Mouse (Mus musculus): ENCODE measurements around the gene Hic2.

The Hic2 gene

DNA sequence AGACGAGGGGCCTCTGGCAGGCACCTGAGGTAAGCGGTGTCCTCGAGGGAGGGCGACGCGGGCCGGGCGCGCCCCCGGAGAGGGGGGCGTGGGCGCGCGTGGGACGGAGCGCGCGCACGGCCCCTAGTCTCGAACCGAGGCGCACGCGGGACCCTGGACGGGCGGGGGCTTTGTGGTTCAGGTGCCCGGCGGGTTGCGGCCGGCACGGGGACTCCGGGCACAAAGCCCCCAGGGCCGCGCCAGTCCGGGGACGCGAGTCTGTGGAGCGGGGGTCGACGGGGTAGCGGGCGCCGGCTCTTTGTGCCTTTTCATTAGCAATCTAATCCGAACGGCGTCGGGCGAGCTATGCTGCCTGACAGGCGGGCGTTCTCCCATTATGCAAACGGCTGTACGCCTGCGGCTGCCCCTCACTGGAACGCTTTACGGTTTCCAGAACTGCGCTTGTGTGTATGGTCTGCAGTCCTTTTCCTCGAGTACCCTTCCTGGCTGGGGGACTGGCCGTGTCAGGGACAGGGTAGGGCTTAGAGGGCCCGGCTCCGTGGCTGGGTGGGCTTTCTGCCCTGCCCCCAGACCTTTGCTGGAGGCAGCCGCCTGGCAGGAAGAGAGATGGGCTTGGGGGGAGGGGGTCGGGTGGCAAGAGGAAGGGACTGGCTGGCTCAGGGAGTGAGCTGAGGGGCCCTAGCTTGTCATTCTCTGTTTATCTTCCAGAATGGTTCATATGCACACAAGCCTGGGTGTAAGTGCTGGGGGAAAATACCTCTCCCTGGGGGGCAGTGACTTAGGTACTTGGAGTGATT is 528 bp downstream of the Hic2 start:
- peak; percentile 38 to 54 for DNase-seq (ENCODE audit: low spot score in 2 of 2)

DNA sequence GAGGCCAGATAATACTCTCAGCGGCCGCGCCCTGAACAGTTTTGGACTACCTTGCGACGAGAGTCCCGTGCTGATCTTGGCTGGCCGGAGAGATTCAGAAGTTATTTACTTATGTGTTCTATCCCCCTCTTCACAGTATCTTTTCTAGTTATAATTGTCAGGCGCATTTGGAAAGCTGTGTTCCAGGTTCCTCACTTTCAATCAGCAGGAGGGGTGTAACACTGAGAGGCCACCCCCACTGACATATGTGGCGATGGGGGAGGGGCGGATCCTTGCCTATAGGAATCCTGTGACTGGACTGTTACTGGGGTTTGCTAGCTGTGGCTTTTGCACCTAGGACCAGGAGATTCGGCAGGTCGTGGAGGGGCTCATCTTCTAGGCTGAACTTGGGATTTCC is 1.1 kb downstream of the Hic2 start:
- DNase-seq (ENCODE audit: low spot score in 2 of 2) = peak; percentile 15 to 33

DNA sequence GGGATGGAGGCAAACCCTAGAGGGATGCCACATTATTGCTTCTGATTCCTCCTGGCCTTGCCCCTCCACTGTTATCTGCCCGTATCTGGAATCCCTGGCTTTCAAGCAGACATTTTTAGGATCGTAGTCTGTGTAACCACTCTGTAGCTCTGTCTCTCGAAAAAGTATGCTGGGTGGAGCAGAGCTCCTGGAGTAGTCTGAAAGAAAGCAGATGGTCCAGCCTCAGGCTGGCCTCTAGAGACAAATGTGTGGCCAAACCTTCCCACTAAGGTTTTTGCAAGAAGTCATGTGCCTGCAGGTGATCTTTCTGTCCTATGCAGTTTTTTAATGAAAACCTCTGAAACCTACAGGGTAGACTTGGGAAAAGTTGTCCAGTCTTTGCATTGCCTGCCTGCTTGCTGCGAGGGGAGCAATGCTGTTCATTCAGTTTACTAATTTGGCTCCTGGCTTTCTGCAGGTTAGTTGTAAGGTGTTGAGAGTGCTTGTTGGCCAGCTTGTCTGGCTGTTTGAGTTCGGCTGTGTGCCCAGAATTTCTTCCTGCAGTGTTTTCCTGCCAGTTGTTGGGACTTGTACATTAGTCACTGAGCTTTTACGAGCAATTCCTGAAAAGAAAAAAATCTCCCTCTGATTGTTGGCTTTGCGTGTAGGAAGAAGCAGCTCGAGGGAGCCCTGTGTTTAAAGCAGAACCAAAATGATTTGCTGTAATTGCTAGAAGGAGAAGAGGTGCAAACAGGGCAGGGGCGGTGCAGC is 1.7 kb downstream of the Hic2 start:
- no peak for DNase-seq (ENCODE audit: low spot score in 2 of 2)

DNA sequence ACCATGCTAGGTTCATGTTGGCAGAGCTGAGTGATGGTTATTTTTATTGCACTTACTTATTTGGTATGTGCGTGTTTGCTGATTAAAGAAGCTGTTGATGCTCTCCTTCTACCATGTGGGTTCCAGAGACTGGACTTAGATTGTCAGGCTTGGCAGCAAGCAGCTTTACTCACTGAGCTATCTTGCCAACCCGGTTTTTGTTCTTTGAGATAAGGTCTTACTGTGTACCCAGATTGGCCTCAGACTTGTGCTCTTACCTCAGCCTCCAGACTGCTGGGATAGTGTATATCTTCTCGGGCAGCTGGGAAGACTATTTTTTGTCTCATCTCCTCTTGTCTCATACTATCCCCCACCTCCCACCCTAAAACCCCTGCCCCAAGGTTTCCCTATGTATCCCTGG is 4.3 kb downstream of the Hic2 start:
- no peak for DNase-seq (ENCODE audit: low spot score in 2 of 2)

DNA sequence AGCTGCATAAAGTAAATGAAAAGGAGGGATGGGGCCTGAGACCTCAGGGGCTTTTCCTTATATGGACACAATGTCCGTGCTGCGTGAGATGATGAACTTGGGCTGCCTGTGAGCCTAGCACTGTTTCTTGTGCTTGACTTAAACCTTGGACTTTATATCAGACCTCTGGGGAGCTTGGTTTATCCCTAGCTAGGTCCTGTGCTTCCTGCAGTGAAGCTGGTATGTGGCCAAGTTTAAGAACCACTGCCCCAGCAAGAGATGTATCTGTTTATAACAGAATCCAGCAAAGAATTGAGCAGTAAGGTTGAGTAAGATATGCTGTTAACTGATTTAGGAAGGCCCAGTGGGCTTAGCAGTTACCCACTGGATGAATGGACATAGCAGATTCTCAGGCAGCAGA is 6.0 kb downstream of the Hic2 start:
- DNase-seq (ENCODE audit: low spot score in 2 of 2) = no peak

DNA sequence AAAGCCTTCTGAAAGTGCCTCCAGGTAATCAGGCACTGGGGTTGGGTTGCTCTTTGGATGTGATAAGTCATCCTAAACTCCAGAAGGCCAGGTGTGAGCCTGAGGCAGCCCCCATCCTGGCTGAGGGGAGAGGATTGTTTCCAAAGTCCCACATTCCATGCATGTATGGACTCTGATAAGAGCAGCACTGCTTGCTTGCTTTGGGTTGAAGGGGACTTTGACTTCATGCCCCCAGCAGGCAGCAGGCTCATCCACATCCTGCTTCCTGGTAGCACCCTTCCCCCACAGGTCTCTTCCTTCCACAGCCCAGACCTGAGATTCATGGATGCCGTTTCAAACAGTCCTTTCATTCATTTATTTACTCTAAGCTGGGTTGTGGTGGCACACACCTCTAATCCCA is 10.4 kb downstream of the Hic2 start:
- no peak for DNase-seq (ENCODE audit: low spot score in 2 of 2)

DNA sequence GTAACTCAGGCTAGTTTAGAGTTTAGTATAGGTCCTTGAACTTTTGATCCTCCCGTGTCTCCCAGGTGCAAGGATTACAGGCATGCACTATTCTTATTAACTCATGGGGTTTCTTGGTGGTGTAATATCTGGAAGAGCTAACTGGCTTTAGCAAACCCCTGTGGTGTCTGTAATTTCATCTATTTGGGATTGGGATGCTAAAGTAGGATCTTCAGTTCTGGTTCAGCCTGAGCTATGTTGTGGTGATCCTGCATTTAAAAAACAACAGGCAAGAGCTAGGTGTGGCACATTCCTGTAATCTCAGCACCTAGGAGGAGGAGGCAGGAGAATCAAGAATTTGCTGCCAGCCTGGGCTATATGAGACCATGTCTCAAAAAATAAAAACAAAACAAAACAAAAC is 11.6 kb downstream of the Hic2 start:
- DNase-seq (ENCODE audit: low spot score in 2 of 2) = no peak

DNA sequence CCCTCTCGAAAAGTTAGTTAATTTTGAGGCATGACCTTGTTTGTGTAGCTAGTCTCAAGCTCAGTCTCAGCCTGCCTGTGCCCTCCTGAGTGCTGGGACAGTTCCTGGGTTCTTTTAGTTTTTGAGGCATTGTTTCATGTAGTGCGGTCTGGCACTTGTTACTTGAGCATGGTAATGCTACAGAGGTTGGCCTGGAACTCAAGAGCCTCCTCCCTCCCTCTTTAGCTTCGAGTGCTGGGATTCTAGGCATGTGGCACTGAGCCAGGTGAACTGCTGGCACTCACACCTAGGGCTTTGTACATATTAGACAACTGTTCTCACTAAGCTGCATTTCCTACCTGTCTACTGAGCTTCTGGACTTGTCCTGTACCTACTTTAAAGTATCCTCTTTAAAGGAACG is 14.4 kb downstream of the Hic2 start:
- no peak for DNase-seq (ENCODE audit: low spot score in 2 of 2)

DNA sequence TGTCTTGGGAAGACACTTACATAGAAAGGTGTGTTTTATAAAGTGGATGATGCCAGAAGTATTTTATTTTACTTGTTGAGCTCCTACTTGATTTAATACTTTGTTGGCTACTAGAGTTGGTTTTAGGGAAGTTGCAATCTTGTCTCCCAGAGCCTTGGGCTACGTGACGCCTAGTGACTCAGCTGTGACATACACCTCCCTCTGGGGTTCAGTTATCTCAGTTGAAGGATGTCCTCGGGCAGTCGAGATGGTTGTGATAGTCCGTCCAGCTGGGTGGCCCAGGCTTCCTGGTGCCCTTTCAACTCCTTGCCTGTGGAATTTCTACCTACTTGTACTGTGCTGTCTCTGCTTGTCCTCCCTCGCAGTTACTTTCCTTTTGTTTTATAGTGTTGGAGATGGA is 15.8 kb downstream of the Hic2 start:
- no peak for DNase-seq (ENCODE audit: low spot score in 2 of 2)

DNA sequence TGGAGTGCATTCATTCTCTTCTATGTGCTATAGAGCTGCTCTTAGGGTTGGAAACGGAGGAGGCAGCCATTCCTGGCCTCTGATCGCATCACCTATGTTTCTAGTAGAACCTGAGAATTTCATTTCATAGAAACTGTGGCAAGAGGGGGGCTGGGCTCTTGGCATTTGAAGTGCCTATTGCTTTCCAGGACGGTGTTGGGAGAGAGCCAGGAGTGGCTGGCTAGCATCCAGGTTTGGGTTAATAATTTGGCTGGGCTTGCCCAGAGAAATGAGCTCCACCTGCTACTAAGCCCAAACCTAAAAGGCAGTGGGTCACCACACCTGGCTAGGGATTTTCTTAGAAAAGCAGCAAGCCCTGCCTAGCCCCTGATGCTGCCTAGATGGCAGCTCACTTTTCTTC is 18.2 kb downstream of the Hic2 start:
- DNase-seq (ENCODE audit: low spot score in 2 of 2) = no peak

DNA sequence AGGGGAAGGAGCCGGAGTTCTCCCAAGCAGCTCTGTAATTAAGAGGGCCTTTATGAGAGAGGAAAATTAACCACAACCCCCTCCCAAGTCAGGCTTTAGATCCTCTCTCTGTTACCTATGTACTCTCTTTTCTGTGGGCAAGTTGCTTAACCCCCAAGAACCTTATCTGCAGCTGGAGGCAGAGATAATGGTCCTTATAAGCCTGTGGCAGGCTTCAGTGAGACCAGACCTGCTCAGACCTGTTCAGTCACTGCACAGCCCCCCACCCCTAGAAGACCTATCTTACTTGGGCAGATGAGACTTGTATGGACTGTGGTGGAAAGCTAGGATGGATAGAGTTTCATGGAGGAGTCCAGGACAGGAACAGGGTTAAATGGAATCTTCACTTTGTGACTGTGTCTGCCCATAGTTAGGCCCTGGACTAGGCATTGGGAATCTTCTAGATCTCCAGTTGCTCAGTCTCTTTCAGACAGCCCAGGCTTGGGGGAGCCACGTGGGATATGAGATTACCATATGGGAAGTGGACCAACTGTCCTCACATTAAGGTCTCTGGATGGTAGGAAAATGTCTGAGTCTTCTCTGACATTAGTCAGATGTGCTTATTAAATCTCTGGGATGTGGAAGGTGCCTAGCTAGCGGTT is 18.8 kb downstream of the Hic2 start:
- no peak for DNase-seq (ENCODE audit: low spot score in 2 of 2)

DNA sequence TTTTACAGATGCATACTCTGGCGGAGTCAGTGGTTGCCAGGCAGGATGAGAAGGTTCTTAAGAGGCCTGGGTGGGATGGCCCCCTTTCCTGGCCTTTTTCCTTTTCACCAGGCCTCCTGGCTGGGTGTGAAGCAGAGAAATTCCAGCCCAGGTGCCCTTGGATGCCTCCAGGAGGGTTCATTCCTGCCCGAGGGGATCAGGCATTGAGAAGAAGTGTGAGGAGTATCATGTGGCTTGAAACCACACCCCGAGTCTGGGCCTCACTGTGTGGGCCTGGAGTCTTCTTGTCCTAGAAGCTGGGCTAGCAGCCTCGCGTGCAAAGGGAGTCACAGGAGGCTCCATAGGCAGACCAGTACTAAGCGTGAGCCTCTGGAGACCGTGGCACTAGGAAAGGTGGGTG is 19.5 kb downstream of the Hic2 start:
- DNase-seq (ENCODE audit: low spot score in 2 of 2) = no peak

DNA sequence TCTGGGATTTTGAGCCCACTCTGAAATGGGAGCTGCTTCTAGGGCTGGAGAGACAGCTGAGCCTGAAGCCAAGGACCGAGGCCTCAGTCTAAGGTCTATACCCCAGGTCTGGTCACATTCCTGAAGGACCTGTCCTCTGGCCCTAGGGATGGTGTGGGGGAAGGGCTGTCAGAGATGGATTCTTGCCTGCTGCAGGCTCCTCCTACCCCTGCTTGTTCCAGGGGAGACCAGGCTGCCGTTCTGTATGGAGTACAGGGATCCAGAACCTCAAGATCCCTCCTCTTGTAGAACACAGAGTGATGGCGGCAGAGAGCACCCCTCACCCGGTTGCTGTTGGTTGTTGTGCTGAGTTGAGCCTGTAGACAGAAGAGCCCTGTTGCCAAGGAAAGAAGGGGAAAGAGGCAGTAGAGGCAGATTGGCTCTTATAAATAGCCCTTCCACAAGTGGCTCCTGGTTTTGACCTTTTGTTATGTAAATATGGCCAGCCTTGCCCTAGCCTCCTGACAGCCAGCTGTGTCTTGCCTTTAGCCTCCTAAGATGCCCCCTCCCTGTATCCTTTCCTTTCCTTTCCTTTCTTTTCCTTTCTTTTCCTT is 20.7 kb downstream of the Hic2 start:
- no peak for DNase-seq (ENCODE audit: low spot score in 2 of 2)

DNA sequence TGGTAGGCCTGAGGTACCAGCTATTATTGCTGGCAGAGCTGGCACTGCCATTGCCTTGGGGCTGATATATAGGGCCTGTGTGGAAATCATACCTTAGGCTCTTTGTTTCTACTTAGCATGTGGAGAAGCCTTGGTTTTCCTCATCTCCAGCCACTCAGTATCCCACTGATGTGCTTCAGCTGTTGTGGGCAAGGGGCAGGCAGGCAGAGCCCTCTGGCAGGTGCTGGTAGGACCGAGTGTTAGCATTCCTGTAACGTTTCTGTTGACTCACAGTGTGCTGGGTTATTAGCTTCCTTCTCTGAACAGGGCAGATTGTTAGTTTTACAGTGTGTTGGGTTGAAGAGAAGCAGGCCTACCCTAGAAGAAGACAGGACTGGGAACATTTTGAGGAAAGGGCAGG is 21.9 kb downstream of the Hic2 start:
- DNase-seq (ENCODE audit: low spot score in 2 of 2) = no peak

DNA sequence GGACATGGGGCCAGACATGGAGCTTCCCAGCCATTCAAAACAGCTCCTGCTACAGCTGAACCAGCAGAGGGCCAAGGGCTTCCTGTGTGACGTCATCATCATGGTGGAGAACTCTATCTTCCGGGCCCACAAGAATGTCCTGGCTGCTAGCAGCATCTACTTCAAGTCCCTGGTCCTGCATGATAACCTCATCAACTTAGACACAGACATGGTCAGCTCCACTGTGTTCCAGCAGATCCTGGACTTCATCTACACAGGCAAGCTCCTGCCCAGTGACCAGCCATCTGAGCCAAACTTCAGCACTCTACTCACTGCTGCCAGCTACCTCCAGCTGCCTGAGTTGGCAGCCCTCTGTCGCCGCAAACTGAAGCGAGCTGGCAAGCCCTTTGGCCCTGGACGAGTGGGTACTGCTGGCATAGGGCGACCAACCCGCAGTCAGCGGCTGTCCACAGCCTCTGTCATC is 24.0 kb downstream of the Hic2 start:
- DNase-seq (ENCODE audit: low spot score in 2 of 2) = no peak

DNA sequence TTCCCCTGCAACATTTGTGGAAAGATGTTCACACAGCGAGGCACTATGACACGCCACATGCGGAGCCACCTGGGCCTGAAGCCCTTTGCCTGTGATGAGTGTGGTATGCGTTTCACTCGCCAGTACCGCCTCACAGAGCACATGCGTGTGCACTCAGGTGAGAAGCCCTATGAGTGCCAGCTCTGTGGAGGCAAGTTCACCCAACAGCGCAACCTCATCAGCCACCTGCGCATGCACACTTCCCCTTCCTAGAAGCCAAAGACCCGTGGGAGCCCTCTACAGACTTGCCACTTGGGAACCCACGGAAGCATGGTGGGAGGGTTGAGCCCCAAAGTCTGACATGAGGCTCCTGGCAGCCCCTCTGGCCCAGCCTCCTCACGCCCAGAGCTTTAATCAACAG is 25.5 kb downstream of the Hic2 start:
- DNase-seq (ENCODE audit: low spot score in 2 of 2) = no peak

DNA sequence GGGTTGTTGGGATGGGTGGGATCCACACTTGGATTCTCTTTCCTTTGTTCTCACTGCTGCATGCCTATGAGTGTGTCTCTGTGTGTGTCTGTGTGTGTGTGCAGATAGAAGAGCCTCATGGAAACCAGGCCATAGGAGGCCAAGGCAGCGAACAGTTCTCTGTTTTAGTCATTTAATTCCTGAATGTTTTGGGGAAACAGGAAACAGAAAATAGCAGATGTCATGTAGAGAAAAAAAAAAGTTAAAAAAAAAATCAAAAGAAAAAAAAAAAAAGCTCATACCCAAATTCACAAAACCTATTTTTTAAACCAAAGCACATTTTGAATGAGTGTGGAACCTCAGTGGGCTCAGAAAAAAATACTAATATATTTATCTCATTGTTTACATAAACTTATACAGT is 28.0 kb downstream of the Hic2 start:
- DNase-seq (ENCODE audit: low spot score in 2 of 2) = no peak

DNA sequence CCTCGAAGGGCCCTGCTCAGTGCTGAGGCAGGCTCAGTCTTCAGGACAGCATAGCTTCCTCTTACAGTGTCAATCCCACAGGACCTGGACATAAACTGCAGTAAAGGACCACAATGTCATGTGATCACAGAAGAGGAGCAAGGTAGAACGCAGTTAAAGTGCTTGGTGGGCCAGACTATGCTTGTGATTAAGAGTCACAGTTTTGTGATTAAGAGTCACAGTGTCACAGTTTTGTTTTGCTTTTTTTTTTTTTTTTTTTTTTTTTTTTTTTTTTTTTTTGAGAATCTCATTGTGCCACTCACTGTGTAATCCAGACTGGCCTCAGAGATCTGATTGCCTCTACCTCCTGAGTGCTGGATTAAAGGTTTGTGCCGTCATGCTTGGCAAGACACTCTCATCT is 32.7 kb downstream of the Hic2 start:
- DNase-seq (ENCODE audit: low spot score in 2 of 2) = no peak

DNA sequence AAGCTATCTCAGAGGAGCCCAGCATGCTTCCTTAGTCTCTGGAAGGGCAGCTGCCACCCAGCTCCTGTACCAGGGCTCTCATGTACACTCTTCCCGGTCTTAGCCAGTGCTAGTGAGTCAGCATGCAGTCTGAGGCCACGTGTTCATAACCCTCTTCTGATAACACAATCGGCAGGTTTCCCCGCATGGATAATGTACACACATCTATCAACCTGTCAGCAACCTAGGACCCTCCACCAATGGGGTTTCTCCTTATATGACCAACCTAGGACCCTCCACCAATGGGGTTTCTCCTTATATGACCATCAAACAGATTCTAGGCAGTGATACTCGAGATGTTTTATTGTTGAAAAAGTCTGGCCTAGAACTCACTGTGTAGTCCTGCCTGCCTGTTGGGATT is 34.6 kb downstream of the Hic2 start:
- DNase-seq (ENCODE audit: low spot score in 2 of 2) = no peak

DNA sequence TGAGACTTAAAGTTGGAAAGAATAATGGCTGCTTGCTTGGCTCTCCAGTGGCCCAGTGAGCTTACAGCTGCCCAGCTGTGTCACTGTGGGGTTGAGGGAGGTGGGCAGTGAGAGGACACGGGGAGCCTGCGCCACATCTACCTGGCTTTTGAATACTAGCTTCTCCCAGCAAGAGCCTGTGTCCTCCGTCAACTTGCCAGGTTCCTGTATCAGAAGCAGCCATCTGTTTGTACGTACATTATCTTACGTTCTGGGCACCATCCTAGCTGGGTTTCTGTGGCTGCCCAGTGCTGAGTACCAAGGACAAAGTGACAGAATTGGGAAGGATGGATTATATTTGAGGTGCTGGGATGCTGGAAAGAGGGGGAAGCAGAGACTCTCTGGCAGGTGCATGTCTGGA is 36.5 kb downstream of the Hic2 start:
- DNase-seq (ENCODE audit: low spot score in 2 of 2) = no peak

DNA sequence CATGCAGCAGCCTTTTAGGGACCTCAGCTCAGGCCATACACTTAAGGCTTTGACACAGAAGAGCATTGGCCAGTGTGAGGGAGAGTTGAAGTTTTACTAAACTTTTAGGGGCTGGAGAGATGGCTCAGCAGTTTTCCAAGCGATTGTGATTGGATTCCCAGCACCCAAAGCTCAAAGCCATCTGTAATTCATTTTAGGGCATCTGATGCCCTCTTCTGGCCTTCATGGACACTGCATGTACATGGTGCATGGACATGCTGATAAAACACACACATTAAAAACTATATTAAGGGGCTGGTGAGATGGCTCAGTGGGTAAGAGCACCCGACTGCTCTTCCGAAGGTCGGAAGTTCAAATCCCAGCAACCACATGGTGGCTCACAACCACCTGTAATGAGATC is 37.8 kb downstream of the Hic2 start:
- DNase-seq (ENCODE audit: low spot score in 2 of 2) = peak in 1 of 2 experiments; percentile 37

DNA sequence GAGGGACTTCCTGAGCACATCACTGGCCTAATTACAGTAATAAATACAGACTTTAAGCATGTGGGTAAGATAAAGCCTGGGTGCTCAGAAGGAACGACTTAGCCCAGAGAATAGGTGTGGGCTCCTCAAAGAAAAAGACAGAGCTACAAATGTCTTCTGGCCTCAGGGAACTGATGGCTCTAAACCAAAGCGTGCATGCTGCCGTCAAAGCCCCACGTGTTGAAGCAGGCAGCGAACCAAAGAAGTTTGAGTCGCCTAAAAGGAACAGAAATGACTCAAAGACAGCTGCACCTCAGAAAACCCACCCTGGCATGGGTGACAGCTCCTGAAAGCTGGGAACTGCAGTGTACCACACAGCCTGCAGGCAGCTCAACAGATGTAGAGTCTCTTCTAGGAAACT is 38.5 kb downstream of the Hic2 start:
- no peak for DNase-seq (ENCODE audit: low spot score in 2 of 2)

DNA sequence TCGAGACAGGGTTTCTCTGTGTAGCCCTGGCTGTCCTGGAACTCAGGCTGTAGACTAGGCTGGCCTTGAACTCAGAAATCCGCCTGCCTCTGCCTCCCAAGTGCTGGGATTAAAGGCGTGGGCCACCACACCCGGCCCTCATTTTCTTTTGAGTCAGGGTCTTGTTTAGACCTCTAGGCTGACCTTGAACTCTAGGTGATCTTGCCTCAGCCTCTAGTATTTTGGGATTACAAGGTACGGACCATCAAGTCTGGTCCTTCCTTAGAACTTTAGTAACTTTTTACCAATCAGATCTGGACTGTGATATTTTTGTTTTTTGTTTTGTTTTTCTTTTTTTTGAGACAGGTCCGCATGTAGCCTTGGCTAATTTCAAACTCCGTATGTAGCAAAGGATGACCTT is 42.3 kb downstream of the Hic2 start, which contains the start of gene Tmem191c:
Gene Tmem191c (plus strand): TSS at position 357 of the 400 bp plus-strand sequence.
- DNase-seq (ENCODE audit: low spot score in 2 of 2) = no peak
